Mouse (Mus musculus) heart, embryonic 12.5 days (tissue): ENCODE results near the gene Tnnc2. TPM values are rescaled to one million over a fixed set of nuclear protein-coding genes. Genes with fewer than 3 reads are reported as not detected.

ENCODE experiments used
- ATAC-seq: fragments of 200-750 bp; cut with Nextera tagmentation; 2 replicates; pipeline ENCODE4 v1.8.0; 2017; ENCODE audit warnings: moderate TSS enrichment, moderate library complexity; ENCODE audit not compliant: insufficient number of reproducible peaks, low FRiP score
- H3K27ac ChIP-seq: fragments of 300-500 bp; sonication (generic); 2 replicates; pipeline ENCODE4 v1.5.1; 2016; ENCODE audit warnings: mild to moderate bottlenecking, moderate library complexity; ENCODE audit not compliant: poor library complexity, severe bottlenecking
- H3K27me3 ChIP-seq: fragments of 300-500 bp; sonication (generic); replicated peaks from 2 replicates; pipeline ENCODE4 v1.6.1; 2016; ENCODE audit warnings: mild to moderate bottlenecking, moderate library complexity
- H3K36me3 ChIP-seq: fragments of 300-500 bp; sonication (generic); 2 replicates; pipeline ENCODE4 v1.6.1; 2016; ENCODE audit warnings: mild to moderate bottlenecking, moderate library complexity
- H3K4me1 ChIP-seq: fragments of 300-500 bp; sonication (generic); replicated peaks from 2 replicates; pipeline ENCODE4 v1.6.1; 2016; ENCODE audit warnings: mild to moderate bottlenecking
- H3K4me2 ChIP-seq: fragments of 300-500 bp; sonication (generic); 2 replicates; pipeline ENCODE4 v1.6.1; 2016; ENCODE audit warnings: mild to moderate bottlenecking, moderate library complexity
- H3K4me3 ChIP-seq: fragments of 300-500 bp; sonication (generic); 2 replicates; pipeline ENCODE4 v1.5.1; 2016; ENCODE audit warnings: mild to moderate bottlenecking
- H3K9ac ChIP-seq: fragments of 300-500 bp; sonication (generic); 2 replicates; pipeline ENCODE4 v1.6.1; 2016; ENCODE audit warnings: mild to moderate bottlenecking, moderate library complexity
- H3K9me3 ChIP-seq: fragments of 300-500 bp; sonication (generic); replicated peaks from 2 replicates; pipeline ENCODE4 v1.6.1; 2016; ENCODE audit warnings: mild to moderate bottlenecking, moderate library complexity
- WGBS: fragments of 180-500 bp; shearing (Covaris S2); methylation state at CpG from one replicate; pipeline ENCODE4 v1.1.7; 2016; 5-methylcytosine and 5-hydroxymethylcytosine counted together
- polyA plus RNA-seq: library from polyadenylated mRNA; unstranded; fragments of >200 nt; fragmentation: Nextera tagmentation; extraction: Ambion mirVana; gene quantifications from 2 replicates; pipeline ENCODE4 v1.2.1, GENCODE M21; 2016

Tnnc2 gene
- polyA plus RNA-seq, 1 experiment from 2014 or later = 0.36 TPM

- Histone ChIP-seq H3K36me3 (peaks cover 99% of the 10 kb centered on the region), H3K9ac (no peak overlapping the region), H3K9me3 (no peaks in the 10 kb centered on the region), H3K4me1 (peaks cover 40% of the 10 kb centered on the region), H3K27ac (no peak overlapping the region), H3K4me2 (no peak overlapping the region), H3K27me3 (no peaks in the 10 kb centered on the region), H3K4me3 (no peak overlapping the region)
- ATAC-seq = no peak
- WGBS = 90% methylated on average over 11 of the region's 11 CpGs
These were observed 21.9 kb downstream of the Tnnc2 start for GRCm38 (mm10) chr2:164757841-164758240.

GRCm38 (mm10) chr2:164754800-164755199 is 25.0 kb downstream of the Tnnc2 start:
- H3K36me3 ChIP-seq = peaks cover 99% of the 10 kb centered on the region
- H3K9ac ChIP-seq = peak overlapping the region; percentile 48; the same call in 1 of the 2 replicates
- no peak overlapping the region for H3K4me3 ChIP-seq
- no peaks in the 10 kb centered on the region for H3K27me3 ChIP-seq
- WGBS = 56% methylated on average over 2 of the region's 2 CpGs
- H3K4me2 ChIP-seq = peak overlapping the region; percentile 31
- peak overlapping the region; percentile 94 for H3K27ac ChIP-seq
- peak; percentile 62; the same call in 1 of the 2 replicates for ATAC-seq
- H3K9me3 ChIP-seq = no peaks in the 10 kb centered on the region
- H3K4me1 ChIP-seq = peaks cover 25% of the 10 kb centered on the region

GRCm38 (mm10) chr2:164754105-164754504 is 25.7 kb downstream of the Tnnc2 start:
- Histone ChIP-seq H3K9me3 (no peaks in the 10 kb centered on the region), H3K36me3 (peaks cover 97% of the 10 kb centered on the region), H3K4me3 (no peak overlapping the region), H3K4me1 (peaks cover 25% of the 10 kb centered on the region), H3K9ac (peak overlapping the region; percentile 28), H3K4me2 (no peak overlapping the region), H3K27ac (peak overlapping the region; percentile 94), H3K27me3 (no peaks in the 10 kb centered on the region)
- WGBS = 79% methylated on average over 11 of the region's 11 CpGs
- ATAC-seq = no peak

- Histone ChIP-seq H3K36me3 (peaks cover 96% of the 10 kb centered on the region), H3K9me3 (no peaks in the 10 kb centered on the region), H3K4me2 (no peak overlapping the region), H3K27ac (no peak overlapping the region), H3K27me3 (no peaks in the 10 kb centered on the region), H3K4me1 (peaks cover 37% of the 10 kb centered on the region), H3K9ac (no peak overlapping the region), H3K4me3 (no peak overlapping the region)
- ATAC-seq = no peak
- WGBS = 94% methylated on average over 2 of the region's 2 CpGs
These were observed 27.3 kb downstream of the Tnnc2 start for GRCm38 (mm10) chr2:164752454-164752853.

GRCm38 (mm10) chr2:164748991-164749390 is 30.8 kb downstream of the Tnnc2 start:
- H3K27me3 ChIP-seq = no peaks in the 10 kb centered on the region
- peaks cover 32% of the 10 kb centered on the region for H3K4me1 ChIP-seq
- peaks cover 63% of the 10 kb centered on the region for H3K36me3 ChIP-seq
- no peak overlapping the region for H3K4me2 ChIP-seq
- no peak overlapping the region for H3K4me3 ChIP-seq
- H3K9ac ChIP-seq = no peak overlapping the region
- no peak overlapping the region for H3K27ac ChIP-seq
- 89% methylated on average over 6 of the region's 6 CpGs for WGBS
- H3K9me3 ChIP-seq = no peaks in the 10 kb centered on the region
- ATAC-seq = no peak

- Histone ChIP-seq H3K36me3 (peaks cover 55% of the 10 kb centered on the region), H3K27ac (no peak overlapping the region), H3K4me2 (no peak overlapping the region), H3K9ac (no peak overlapping the region), H3K4me1 (peaks cover 27% of the 10 kb centered on the region), H3K9me3 (no peaks in the 10 kb centered on the region), H3K4me3 (no peak overlapping the region), H3K27me3 (no peaks in the 10 kb centered on the region)
- no peak for ATAC-seq
- 79% methylated on average over 4 of the region's 4 CpGs for WGBS
These were observed 31.6 kb downstream of the Tnnc2 start for GRCm38 (mm10) chr2:164748191-164748590.

GRCm38 (mm10) chr2:164746693-164747092 is 33.1 kb downstream of the Tnnc2 start:
- peak overlapping the region; percentile 84 for H3K27ac ChIP-seq
- 32% methylated on average over 8 of the region's 8 CpGs for WGBS
- H3K36me3 ChIP-seq = peaks cover 41% of the 10 kb centered on the region
- peaks cover 27% of the 10 kb centered on the region for H3K4me1 ChIP-seq
- H3K4me3 ChIP-seq = peak overlapping the region; percentile 97
- no peaks in the 10 kb centered on the region for H3K27me3 ChIP-seq
- peak overlapping the region; percentile 93 for H3K4me2 ChIP-seq
- no peak for ATAC-seq
- no peaks in the 10 kb centered on the region for H3K9me3 ChIP-seq
- peak overlapping the region; percentile 98 for H3K9ac ChIP-seq

- peaks cover 27% of the 10 kb centered on the region for H3K4me1 ChIP-seq
- peak; percentile 94 for ATAC-seq
- H3K4me3 ChIP-seq = peak within 1 kb of the TSS; percentile 97
- H3K36me3 ChIP-seq = peaks cover 34% of the 10 kb centered on the region
- H3K4me2 ChIP-seq = peak within 1 kb of the TSS; percentile 93
- under 1% methylated on average over 70 of the region's 70 CpGs for WGBS
- no peaks in the 10 kb centered on the region for H3K27me3 ChIP-seq
- H3K9me3 ChIP-seq = no peaks in the 10 kb centered on the region
- peak within 1 kb of the TSS; percentile 98 for H3K9ac ChIP-seq
- H3K27ac ChIP-seq = peak within 1 kb of the TSS; percentile 84
These were observed 33.8 kb downstream of the Tnnc2 start, which contains the start of the genes Wfdc3 and Dnttip1 for GRCm38 (mm10) chr2:164745843-164746479. Gene Wfdc3, minus strand, starts transcription at chr2:164745931. Gene Dnttip1, plus strand, starts transcription at chr2:164745983.

GRCm38 (mm10) chr2:164744987-164745386 is 34.8 kb downstream of the Tnnc2 start:
- Histone ChIP-seq H3K27ac (no peak overlapping the region), H3K9me3 (no peaks in the 10 kb centered on the region), H3K4me3 (peak overlapping the region; percentile 97), H3K4me2 (peak overlapping the region; percentile 93), H3K36me3 (peaks cover 24% of the 10 kb centered on the region), H3K4me1 (peaks cover 27% of the 10 kb centered on the region), H3K27me3 (no peaks in the 10 kb centered on the region), H3K9ac (peak overlapping the region; percentile 98)
- 64% methylated on average over 13 of the region's 13 CpGs for WGBS
- no peak for ATAC-seq

GRCm38 (mm10) chr2:164739876-164740275 is 39.9 kb downstream of the Tnnc2 start:
- 54% methylated on average over 7 of the region's 7 CpGs for WGBS
- Histone ChIP-seq H3K4me2 (no peak overlapping the region), H3K27me3 (0 out of 2 replicates have a peak, but pooled peaks cover 3% of the 10 kb centered on the region), H3K9me3 (no peaks in the 10 kb centered on the region), H3K4me1 (peaks cover under 1% of the 10 kb centered on the region; the same call in 1 of the 2 replicates), H3K27ac (no peak overlapping the region), H3K36me3 (no peaks in the 10 kb centered on the region), H3K9ac (no peak overlapping the region), H3K4me3 (no peak overlapping the region)
- no peak for ATAC-seq

GRCm38 (mm10) chr2:164737377-164738090 is 42.2 kb downstream of the Tnnc2 start:
- H3K4me3 ChIP-seq = no peak overlapping the region
- no peak for ATAC-seq
- H3K27me3 ChIP-seq = 0 out of 2 replicates have a peak, but pooled peaks cover 3% of the 10 kb centered on the region
- H3K4me2 ChIP-seq = no peak overlapping the region
- no peaks in the 10 kb centered on the region for H3K4me1 ChIP-seq
- H3K9ac ChIP-seq = no peak overlapping the region
- no peaks in the 10 kb centered on the region for H3K36me3 ChIP-seq
- H3K9me3 ChIP-seq = no peaks in the 10 kb centered on the region
- H3K27ac ChIP-seq = no peak overlapping the region
- 63% methylated on average over 3 of the region's 3 CpGs for WGBS
